Mouse (Mus musculus): ENCODE results near the gene Eid2b. TPM values are rescaled to one million over a fixed set of nuclear protein-coding genes. Genes with fewer than 3 reads are reported as not detected.

The Eid2b gene
- total and polyA plus RNA-seq, 3 experiments = 7.2 to 13.0 (median 11.2) TPM

- H3K9ac ChIP-seq (ENCODE audit: low read depth, low read length) = peak overlapping the region; percentile 84
- H3K27me3 ChIP-seq (ENCODE audit: control insufficient read depth, insufficient read depth, low read length) = no peaks in the 10 kb centered on the region
- H3K4me3 ChIP-seq = peak overlapping the region; percentile 74
- WGBS = 31% methylated on average over 16 of the region's 16 CpGs
- DNase-seq = no peak
- intact Hi-C loops (cut with DNase I) = no loop called here
- TF ChIP-seq POLR2A (IDR thresholded peaks at IDR 0.05; ENCODE audit: insufficient read depth, low read depth, low read length) (no peak), CTCF (IDR thresholded peaks at IDR 0.05) (no peak), EP300 (IDR thresholded peaks at IDR 0.05; ENCODE audit: insufficient read depth, low read depth, low read length) (no peak)
- H3K36me3 ChIP-seq (ENCODE audit: control insufficient read depth, insufficient read depth, low read length) = no peaks in the 10 kb centered on the region; the same call in 1 of the 2 replicates
- peaks cover 3% of the 10 kb centered on the region; the same call in 1 of the 2 replicates for H3K4me1 ChIP-seq (ENCODE audit: control insufficient read depth, insufficient read depth, low read length)
- no peaks in the 10 kb centered on the region for H3K79me2 ChIP-seq (replicated peaks; ENCODE audit: control insufficient read depth, insufficient read depth, low read length)
- H3K27ac ChIP-seq = peak overlapping the region; percentile 62
Measured at GRCm38 (mm10) chr7:28268576-28268975, 9.0 kb upstream of the Eid2b start.

GRCm38 (mm10) chr7:28269355-28269754, 8.2 kb upstream of the Eid2b start:
- 92% methylated on average over 12 of the region's 12 CpGs for WGBS

GRCm38 (mm10) chr7:28271761-28272160, 5.8 kb upstream of the Eid2b start:
- TF ChIP-seq CTCF (IDR thresholded peaks at IDR 0.05) (peak; percentile 44), EP300 (IDR thresholded peaks at IDR 0.05; ENCODE audit: insufficient read depth, low read depth, low read length) (no peak)
- Histone ChIP-seq H3K27ac (no peak overlapping the region), H3K27me3 (ENCODE audit: control insufficient read depth, insufficient read depth, low read length) (no peaks in the 10 kb centered on the region), H3K4me1 (ENCODE audit: control insufficient read depth, insufficient read depth, low read length) (peaks cover 3% of the 10 kb centered on the region; the same call in 1 of the 2 replicates), H3K36me3 (ENCODE audit: control insufficient read depth, insufficient read depth, low read length) (no peaks in the 10 kb centered on the region; the same call in 1 of the 2 replicates), H3K79me2 (replicated peaks; ENCODE audit: control insufficient read depth, insufficient read depth, low read length) (no peaks in the 10 kb centered on the region), H3K9ac (ENCODE audit: low read depth, low read length) (no peak overlapping the region), H3K4me3 (no peak overlapping the region)
- 69% methylated on average over 3 of the region's 3 CpGs for WGBS
- intact Hi-C loops (cut with DNase I) = no loop called here
- no peak for DNase-seq

More at GRCm38 (mm10) chr7:28269355-28269754, 8.2 kb upstream of the Eid2b start:
- Histone ChIP-seq H3K4me1 (ENCODE audit: control insufficient read depth, insufficient read depth, low read length) (peaks cover 3% of the 10 kb centered on the region; the same call in 1 of the 2 replicates), H3K4me3 (no peak overlapping the region), H3K27ac (no peak overlapping the region), H3K36me3 (ENCODE audit: control insufficient read depth, insufficient read depth, low read length) (no peaks in the 10 kb centered on the region; the same call in 1 of the 2 replicates), H3K9ac (ENCODE audit: low read depth, low read length) (no peak overlapping the region), H3K27me3 (ENCODE audit: control insufficient read depth, insufficient read depth, low read length) (no peaks in the 10 kb centered on the region), H3K79me2 (replicated peaks; ENCODE audit: control insufficient read depth, insufficient read depth, low read length) (no peaks in the 10 kb centered on the region)
- no peak for DNase-seq
- no peak for TF ChIP-seq POLR2A (IDR thresholded peaks at IDR 0.05; ENCODE audit: insufficient read depth, low read depth, low read length)
- TF ChIP-seq CTCF (IDR thresholded peaks at IDR 0.05) = peak; percentile 31; the same call in 1 of the 2 replicates
- no peak for TF ChIP-seq EP300 (IDR thresholded peaks at IDR 0.05; ENCODE audit: insufficient read depth, low read depth, low read length)
- intact Hi-C loops (cut with DNase I) = no loop called here

- no peaks in the 10 kb centered on the region for H3K36me3 ChIP-seq (ENCODE audit: control insufficient read depth, insufficient read depth, low read length)
- H3K79me2 ChIP-seq (replicated peaks; ENCODE audit: control insufficient read depth, insufficient read depth, low read length) = no peaks in the 10 kb centered on the region; the same call in 1 of the 2 replicates
- TF ChIP-seq EP300 (IDR thresholded peaks at IDR 0.05; ENCODE audit: insufficient read depth, low read depth, low read length) = no peak
- TF ChIP-seq CTCF (IDR thresholded peaks at IDR 0.05) = no peak
- no peak for TF ChIP-seq POLR2A (IDR thresholded peaks at IDR 0.05; ENCODE audit: insufficient read depth, low read depth, low read length)
- DNase-seq = no peak
- no peak overlapping the region for H3K27ac ChIP-seq
- peaks cover 2% of the 10 kb centered on the region for H3K4me1 ChIP-seq (ENCODE audit: control insufficient read depth, insufficient read depth, low read length)
- no peaks in the 10 kb centered on the region for H3K27me3 ChIP-seq (ENCODE audit: control insufficient read depth, insufficient read depth, low read length)
- H3K9ac ChIP-seq (ENCODE audit: low read depth, low read length) = no peak overlapping the region
- H3K4me3 ChIP-seq = no peak overlapping the region
- WGBS = 53% methylated on average over 8 of the region's 8 CpGs
- intact Hi-C loops (cut with DNase I) = loop anchor here (5.0 kb wide), 2 partner anchors 65 to 110 kb away; no protein-coding TSS in a partner anchor
Measured at GRCm38 (mm10) chr7:28277237-28277614, 313 bp upstream of the Eid2b start.

- H3K4me1 ChIP-seq (ENCODE audit: control insufficient read depth, insufficient read depth, low read length) = peaks cover 2% of the 10 kb centered on the region
- DNase-seq = no peak
- WGBS = 77% methylated on average over 7 of the region's 7 CpGs
- intact Hi-C loops (cut with DNase I) = loop anchor here (2.0 to 5.0 kb wide), 3 partner anchors 35 to 109 kb away; partner anchors contain the start of gene Timm50
- H3K4me3 ChIP-seq = peak overlapping the region; percentile 82
- H3K27me3 ChIP-seq (ENCODE audit: control insufficient read depth, insufficient read depth, low read length) = no peaks in the 10 kb centered on the region
- H3K36me3 ChIP-seq (ENCODE audit: control insufficient read depth, insufficient read depth, low read length) = no peaks in the 10 kb centered on the region
- TF ChIP-seq EP300 (IDR thresholded peaks at IDR 0.05; ENCODE audit: insufficient read depth, low read depth, low read length) (no peak), POLR2A (IDR thresholded peaks at IDR 0.05; ENCODE audit: insufficient read depth, low read depth, low read length) (no peak), CTCF (IDR thresholded peaks at IDR 0.05) (no peak)
- H3K79me2 ChIP-seq (replicated peaks; ENCODE audit: control insufficient read depth, insufficient read depth, low read length) = no peaks in the 10 kb centered on the region; the same call in 1 of the 2 replicates
- H3K9ac ChIP-seq (ENCODE audit: low read depth, low read length) = peak overlapping the region; percentile 95
- H3K27ac ChIP-seq = peak overlapping the region; percentile 85
Measured at GRCm38 (mm10) chr7:28278279-28278652, 727 bp downstream of the Eid2b start.

- DNase-seq = no peak
- no peaks in the 10 kb centered on the region; the same call in 1 of the 2 replicates for H3K79me2 ChIP-seq (replicated peaks; ENCODE audit: control insufficient read depth, insufficient read depth, low read length)
- intact Hi-C loops (cut with DNase I) = no loop called here
- H3K36me3 ChIP-seq (ENCODE audit: control insufficient read depth, insufficient read depth, low read length) = no peaks in the 10 kb centered on the region
- no peak overlapping the region for H3K4me3 ChIP-seq
- no peak overlapping the region for H3K9ac ChIP-seq (ENCODE audit: low read depth, low read length)
- 76% methylated on average over 7 of the region's 7 CpGs for whole genome bisulfite sequencing
- H3K27ac ChIP-seq = no peak overlapping the region
- TF ChIP-seq POLR2A (IDR thresholded peaks at IDR 0.05; ENCODE audit: insufficient read depth, low read depth, low read length) = no peak
- no peak for TF ChIP-seq CTCF (IDR thresholded peaks at IDR 0.05)
- TF ChIP-seq EP300 (IDR thresholded peaks at IDR 0.05; ENCODE audit: insufficient read depth, low read depth, low read length) = no peak
- H3K4me1 ChIP-seq (ENCODE audit: control insufficient read depth, insufficient read depth, low read length) = peaks cover 2% of the 10 kb centered on the region
- no peaks in the 10 kb centered on the region for H3K27me3 ChIP-seq (ENCODE audit: control insufficient read depth, insufficient read depth, low read length)
Measured at GRCm38 (mm10) chr7:28280630-28281029, 3.1 kb downstream of the Eid2b start.

Measured in heart, adult 2 months (tissue).